Mouse (Mus musculus) midbrain, postnatal 0 days (tissue): ENCODE data around the gene Drosha. TPM values are rescaled to one million over a fixed set of nuclear protein-coding genes. Genes with fewer than 3 reads are reported as not detected.

Experiments
- ATAC-seq: fragments of 200-750 bp; cut with Nextera tagmentation; 2 replicates; pipeline ENCODE4 v1.8.0; 2017; ENCODE audit warnings: moderate number of reproducible peaks, mild to moderate bottlenecking, moderate TSS enrichment, moderate library complexity; ENCODE audit not compliant: low FRiP score
- DNase-seq: peaks from one replicate; pipeline ENCODE4 v3.0.0-alpha.2; 2015; ENCODE audit warnings: low spot score
- H3K27ac ChIP-seq: fragments of 300-500 bp; sonication (generic); 2 replicates; pipeline ENCODE4 v1.5.1; 2014; ENCODE audit warnings: low read depth, mild to moderate bottlenecking, low read length, mixed read lengths
- H3K27me3 ChIP-seq: fragments of 300-500 bp; sonication (generic); 2 replicates; pipeline ENCODE4 v1.6.1; 2014; ENCODE audit warnings: low read length, control low read depth, mixed read lengths; ENCODE audit not compliant: insufficient read depth
- H3K36me3 ChIP-seq: fragments of 300-500 bp; sonication (generic); 2 replicates; pipeline ENCODE4 v1.6.1; 2014; ENCODE audit warnings: low read length, control low read depth, mixed read lengths; ENCODE audit not compliant: insufficient read depth
- H3K4me1 ChIP-seq: fragments of 300-500 bp; sonication (generic); 2 replicates; pipeline ENCODE4 v1.6.1; 2014; ENCODE audit warnings: mild to moderate bottlenecking, control low read depth, antibody characterized with exemption, low read length, mixed read lengths; ENCODE audit not compliant: insufficient read depth
- H3K4me2 ChIP-seq: fragments of 300-500 bp; sonication (generic); 2 replicates; pipeline ENCODE4 v1.6.1; 2014; ENCODE audit warnings: low read depth, mild to moderate bottlenecking, low read length, mixed read lengths; ENCODE audit not compliant: poor library complexity, severe bottlenecking
- H3K4me3 ChIP-seq: fragments of 300-500 bp; sonication (generic); 2 replicates; pipeline ENCODE4 v1.5.1; 2014; ENCODE audit warnings: low read depth, mild to moderate bottlenecking, low read length, moderate library complexity
- H3K9ac ChIP-seq: fragments of 300-500 bp; sonication (generic); replicated peaks from 2 replicates; pipeline ENCODE4 v1.6.1; 2014; ENCODE audit warnings: mild to moderate bottlenecking, low read length, moderate library complexity, mixed read lengths; ENCODE audit not compliant: poor library complexity, severe bottlenecking
- H3K9me3 ChIP-seq: fragments of 300-500 bp; sonication (generic); 2 replicates; pipeline ENCODE4 v1.6.1; 2016; ENCODE audit warnings: low read length, control low read depth
- CTCF ChIP-seq: IDR thresholded peaks from 2 replicates; pipeline ENCODE4 v1.5.1; 2016; ENCODE audit warnings: antibody characterized with exemption, mild to moderate bottlenecking
- WGBS: fragments of 180-500 bp; shearing (Covaris S2); extraction: QIAGEN DNeasy Blood & Tissue Kit; methylation state at CpG from one replicate; pipeline ENCODE4 v1.1.7; 2014; 5-methylcytosine and 5-hydroxymethylcytosine counted together
- polyA plus RNA-seq: library from polyadenylated mRNA; unstranded; fragments of >200 nt; fragmentation: Nextera tagmentation; extraction: Ambion mirVana; gene quantifications from 2 replicates; pipeline ENCODE4 v1.2.1, GENCODE M21; 2015
- total RNA-seq: library from RNA; depleted of rRNA; stranded (reverse); fragments of >200 nt; gene quantifications from 2 replicates; pipeline ENCODE4 v1.2.3, GENCODE M21; 2014

The Drosha gene
- total and polyA plus RNA-seq, 2 experiments from 2014 or later = 41.5 to 44.8 TPM

- 88% methylated on average over 18 of the region's 18 CpGs for WGBS
- H3K27ac ChIP-seq = no peak overlapping the region
- no peak overlapping the region for H3K4me3 ChIP-seq
- H3K27me3 ChIP-seq = no peaks in the 10 kb centered on the region
- no peak overlapping the region for H3K9ac ChIP-seq
- H3K9me3 ChIP-seq = no peaks in the 10 kb centered on the region
- no peaks in the 10 kb centered on the region for H3K4me1 ChIP-seq
- no peak overlapping the region for H3K4me2 ChIP-seq
- TF ChIP-seq CTCF = no peak
- H3K36me3 ChIP-seq = peaks cover 18% of the 10 kb centered on the region
- no peak for DNase-seq
- no peak for ATAC-seq
Observed at GRCm38 (mm10) chr15:12896022-12897009, 71.7 kb downstream of the Drosha start.

GRCm38 (mm10) chr15:12897831-12898230 is 73.2 kb downstream of the Drosha start:
- Histone ChIP-seq H3K4me3 (no peak overlapping the region), H3K4me1 (no peaks in the 10 kb centered on the region), H3K4me2 (no peak overlapping the region), H3K9ac (no peak overlapping the region), H3K27me3 (no peaks in the 10 kb centered on the region), H3K9me3 (no peaks in the 10 kb centered on the region), H3K27ac (no peak overlapping the region), H3K36me3 (peaks cover 22% of the 10 kb centered on the region)
- DNase-seq = no peak
- no peak for TF ChIP-seq CTCF
- WGBS = 88% methylated on average over 8 of the region's 8 CpGs
- ATAC-seq = no peak

GRCm38 (mm10) chr15:12900428-12901196 is 76.0 kb downstream of the Drosha start:
- Histone ChIP-seq H3K4me2 (no peak overlapping the region), H3K4me1 (no peaks in the 10 kb centered on the region), H3K9ac (no peak overlapping the region), H3K4me3 (no peak overlapping the region), H3K36me3 (peaks cover 21% of the 10 kb centered on the region), H3K9me3 (no peaks in the 10 kb centered on the region), H3K27me3 (no peaks in the 10 kb centered on the region), H3K27ac (no peak overlapping the region)
- no peak for TF ChIP-seq CTCF
- DNase-seq = no peak
- WGBS = 84% methylated on average over 18 of the region's 18 CpGs
- no peak; the same call in 1 of the 2 replicates for ATAC-seq

- no peak for TF ChIP-seq CTCF
- Histone ChIP-seq H3K36me3 (peaks cover 21% of the 10 kb centered on the region), H3K4me3 (no peak overlapping the region), H3K27ac (no peak overlapping the region), H3K9me3 (no peaks in the 10 kb centered on the region), H3K27me3 (no peaks in the 10 kb centered on the region), H3K4me1 (no peaks in the 10 kb centered on the region), H3K9ac (no peak overlapping the region), H3K4me2 (no peak overlapping the region)
- 54% methylated on average over 8 of the region's 8 CpGs for WGBS
- ATAC-seq (peak; percentile 78; the same call in 1 of the 2 replicates), DNase-seq (no peak)
Observed at GRCm38 (mm10) chr15:12901197-12901570, 76.6 kb downstream of the Drosha start.

GRCm38 (mm10) chr15:12904442-12904841 is 79.8 kb downstream of the Drosha start:
- Histone ChIP-seq H3K9me3 (no peaks in the 10 kb centered on the region), H3K27me3 (no peaks in the 10 kb centered on the region), H3K4me3 (no peak overlapping the region), H3K9ac (no peak overlapping the region), H3K27ac (no peak overlapping the region), H3K4me1 (no peaks in the 10 kb centered on the region), H3K4me2 (no peak overlapping the region), H3K36me3 (peaks cover 15% of the 10 kb centered on the region)
- ATAC-seq (no peak), DNase-seq (no peak)
- 92% methylated on average over 6 of the region's 6 CpGs for WGBS
- TF ChIP-seq CTCF = no peak
